Mouse (Mus musculus) stomach, embryonic 15.5 days (tissue): ENCODE measurements at regions not wholly inside any gene's neighbourhood (a gene's known extent, or its start where the extent isn't known, plus 50 kb on each side); places are given as distances from the start of the nearest gene placed in this dataset.

Source experiments
- ATAC-seq: fragments of 200-750 bp; cut with Nextera tagmentation; 2 replicates; pipeline ENCODE4 v1.8.0; 2017; ENCODE audit warnings: low read depth, moderate number of reproducible peaks, moderate TSS enrichment; ENCODE audit not compliant: insufficient read depth, low FRiP score
- H3K27ac ChIP-seq: fragments of 300-500 bp; sonication (generic); 2 replicates; pipeline ENCODE4 v1.5.1; 2015; ENCODE audit warnings: mild to moderate bottlenecking, inconsistent platforms
- H3K27me3 ChIP-seq: fragments of 300-500 bp; sonication (generic); replicated peaks from 2 replicates; pipeline ENCODE4 v1.6.1; 2015; ENCODE audit warnings: inconsistent platforms
- H3K36me3 ChIP-seq: fragments of 300-500 bp; sonication (generic); 2 replicates; pipeline ENCODE4 v1.6.1; 2015; ENCODE audit warnings: inconsistent platforms
- H3K4me1 ChIP-seq: fragments of 300-500 bp; sonication (generic); 2 replicates; pipeline ENCODE4 v1.6.1; 2015; ENCODE audit warnings: inconsistent platforms
- H3K4me2 ChIP-seq: fragments of 300-500 bp; sonication (generic); 2 replicates; pipeline ENCODE4 v1.6.1; 2015; ENCODE audit warnings: mild to moderate bottlenecking, inconsistent platforms
- H3K4me3 ChIP-seq: fragments of 300-500 bp; sonication (generic); replicated peaks from 2 replicates; pipeline ENCODE4 v1.5.1; 2015; ENCODE audit warnings: inconsistent platforms
- H3K9ac ChIP-seq: fragments of 300-500 bp; sonication (generic); 2 replicates; pipeline ENCODE4 v1.6.1; 2015; ENCODE audit warnings: inconsistent platforms
- H3K9me3 ChIP-seq: fragments of 300-500 bp; sonication (generic); 2 replicates; pipeline ENCODE4 v1.6.1; 2016; ENCODE audit warnings: inconsistent platforms
- WGBS: fragments of 180-500 bp; shearing (Covaris S2); methylation state at CpG from one replicate; pipeline ENCODE4 v1.1.7; 2015; 5-methylcytosine and 5-hydroxymethylcytosine counted together

GRCm38 (mm10) chr4:47781039-47781438 lies 263.9 kb upstream of the Nr4a3 start:
- Histone ChIP-seq H3K9ac (no peak overlapping the region), H3K36me3 (no peaks in the 10 kb centered on the region), H3K27ac (no peak overlapping the region), H3K4me2 (no peak overlapping the region), H3K4me3 (no peak overlapping the region), H3K4me1 (no peaks in the 10 kb centered on the region), H3K9me3 (no peaks in the 10 kb centered on the region), H3K27me3 (no peaks in the 10 kb centered on the region)
- no peak for ATAC-seq
- WGBS = 83% methylated on average over 4 of the region's 4 CpGs

GRCm38 (mm10) chr4:47796977-47797376 lies 248.0 kb upstream of the Nr4a3 start:
- no peak for ATAC-seq
- H3K36me3 ChIP-seq = no peaks in the 10 kb centered on the region
- H3K4me3 ChIP-seq = no peak overlapping the region
- H3K9ac ChIP-seq = no peak overlapping the region
- H3K27ac ChIP-seq = no peak overlapping the region
- no peak overlapping the region for H3K4me2 ChIP-seq
- no peaks in the 10 kb centered on the region for H3K4me1 ChIP-seq
- 76% methylated on average over 4 of the region's 4 CpGs for WGBS
- no peaks in the 10 kb centered on the region for H3K27me3 ChIP-seq
- no peaks in the 10 kb centered on the region for H3K9me3 ChIP-seq

GRCm38 (mm10) chr4:47799165-47799564 lies 245.8 kb upstream of the Nr4a3 start:
- H3K36me3 ChIP-seq = no peaks in the 10 kb centered on the region
- WGBS = 81% methylated on average over 5 of the region's 5 CpGs

GRCm38 (mm10) chr4:47803111-47803510 lies 241.8 kb upstream of the Nr4a3 start:
- no peaks in the 10 kb centered on the region for H3K27me3 ChIP-seq
- no peak for ATAC-seq
- no peak overlapping the region for H3K4me2 ChIP-seq
- H3K4me3 ChIP-seq = no peak overlapping the region
- 39% methylated on average over 3 of the region's 3 CpGs for WGBS
- H3K4me1 ChIP-seq = no peaks in the 10 kb centered on the region
- no peak overlapping the region for H3K9ac ChIP-seq
- no peaks in the 10 kb centered on the region for H3K9me3 ChIP-seq
- H3K36me3 ChIP-seq = no peaks in the 10 kb centered on the region
- H3K27ac ChIP-seq = no peak overlapping the region

More at GRCm38 (mm10) chr4:47799165-47799564, 245.8 kb upstream of the Nr4a3 start:
- Histone ChIP-seq H3K4me3 (no peak overlapping the region), H3K4me1 (no peaks in the 10 kb centered on the region), H3K9ac (no peak overlapping the region), H3K27me3 (no peaks in the 10 kb centered on the region), H3K9me3 (no peaks in the 10 kb centered on the region), H3K27ac (no peak overlapping the region), H3K4me2 (no peak overlapping the region)
- ATAC-seq = no peak

- H3K9ac ChIP-seq = no peak overlapping the region
- H3K36me3 ChIP-seq = no peaks in the 10 kb centered on the region
- H3K4me3 ChIP-seq = no peak overlapping the region
- H3K4me1 ChIP-seq = no peaks in the 10 kb centered on the region
- H3K9me3 ChIP-seq = no peaks in the 10 kb centered on the region
- ATAC-seq = no peak
- 11% methylated on average over 3 of the region's 3 CpGs for WGBS
- no peak overlapping the region for H3K27ac ChIP-seq
- no peaks in the 10 kb centered on the region for H3K27me3 ChIP-seq
- H3K4me2 ChIP-seq = no peak overlapping the region
Observed at GRCm38 (mm10) chr4:47807877-47808276, 237.1 kb upstream of the Nr4a3 start.

- Histone ChIP-seq H3K4me3 (no peak overlapping the region), H3K27me3 (no peaks in the 10 kb centered on the region), H3K9me3 (no peaks in the 10 kb centered on the region), H3K9ac (no peak overlapping the region), H3K4me2 (no peak overlapping the region), H3K36me3 (no peaks in the 10 kb centered on the region), H3K4me1 (no peaks in the 10 kb centered on the region), H3K27ac (no peak overlapping the region)
- no peak for ATAC-seq
- WGBS = 48% methylated on average over 7 of the region's 7 CpGs
Observed at GRCm38 (mm10) chr4:47814030-47814429, 230.9 kb upstream of the Nr4a3 start.

- H3K27ac ChIP-seq = no peak overlapping the region
- no peak overlapping the region for H3K9ac ChIP-seq
- H3K9me3 ChIP-seq = no peaks in the 10 kb centered on the region
- no peaks in the 10 kb centered on the region for H3K27me3 ChIP-seq
- 89% methylated on average over 18 of the region's 18 CpGs for WGBS
- H3K4me1 ChIP-seq = no peaks in the 10 kb centered on the region
- H3K4me3 ChIP-seq = no peak overlapping the region
- no peak overlapping the region for H3K4me2 ChIP-seq
- H3K36me3 ChIP-seq = no peaks in the 10 kb centered on the region
- ATAC-seq = no peak
Observed at GRCm38 (mm10) chr4:47818371-47819159, 226.4 kb upstream of the Nr4a3 start.

GRCm38 (mm10) chr4:47820562-47820961 lies 224.4 kb upstream of the Nr4a3 start:
- Histone ChIP-seq H3K9ac (no peak overlapping the region), H3K4me1 (no peaks in the 10 kb centered on the region), H3K9me3 (no peaks in the 10 kb centered on the region), H3K36me3 (no peaks in the 10 kb centered on the region), H3K4me3 (no peak overlapping the region), H3K27ac (no peak overlapping the region), H3K4me2 (no peak overlapping the region), H3K27me3 (no peaks in the 10 kb centered on the region)
- WGBS = 93% methylated on average over 1 of the region's 1 CpGs
- ATAC-seq = no peak

- no peaks in the 10 kb centered on the region for H3K36me3 ChIP-seq
- no peak overlapping the region for H3K9ac ChIP-seq
- H3K4me3 ChIP-seq = no peak overlapping the region
- no peak overlapping the region for H3K27ac ChIP-seq
- H3K4me2 ChIP-seq = no peak overlapping the region
- ATAC-seq = no peak
- WGBS = 78% methylated on average over 9 of the region's 9 CpGs
- no peaks in the 10 kb centered on the region for H3K9me3 ChIP-seq
- no peaks in the 10 kb centered on the region for H3K27me3 ChIP-seq
- no peaks in the 10 kb centered on the region for H3K4me1 ChIP-seq
Observed at GRCm38 (mm10) chr4:47823299-47823698, 221.7 kb upstream of the Nr4a3 start.

- H3K4me1 ChIP-seq = no peaks in the 10 kb centered on the region
- H3K27me3 ChIP-seq = no peaks in the 10 kb centered on the region
- no peaks in the 10 kb centered on the region for H3K36me3 ChIP-seq
- H3K9ac ChIP-seq = no peak overlapping the region
- 89% methylated on average over 15 of the region's 15 CpGs for WGBS
- no peaks in the 10 kb centered on the region for H3K9me3 ChIP-seq
- no peak overlapping the region for H3K27ac ChIP-seq
- no peak overlapping the region for H3K4me3 ChIP-seq
- no peak for ATAC-seq
- no peak overlapping the region for H3K4me2 ChIP-seq
Observed at GRCm38 (mm10) chr4:47824083-47824482, 220.9 kb upstream of the Nr4a3 start.

- Histone ChIP-seq H3K4me1 (no peaks in the 10 kb centered on the region), H3K27me3 (no peaks in the 10 kb centered on the region), H3K4me3 (no peak overlapping the region), H3K4me2 (no peak overlapping the region), H3K36me3 (no peaks in the 10 kb centered on the region), H3K9me3 (no peaks in the 10 kb centered on the region), H3K27ac (no peak overlapping the region), H3K9ac (no peak overlapping the region)
- ATAC-seq = no peak
- WGBS = 34% methylated on average over 2 of the region's 2 CpGs
Observed at GRCm38 (mm10) chr4:47832905-47833304, 212.0 kb upstream of the Nr4a3 start.

GRCm38 (mm10) chr4:47838411-47838810 lies 206.5 kb upstream of the Nr4a3 start:
- Histone ChIP-seq H3K27ac (no peak overlapping the region), H3K36me3 (no peaks in the 10 kb centered on the region), H3K27me3 (no peaks in the 10 kb centered on the region), H3K4me2 (no peak overlapping the region), H3K4me3 (no peak overlapping the region), H3K4me1 (no peaks in the 10 kb centered on the region), H3K9ac (no peak overlapping the region), H3K9me3 (no peaks in the 10 kb centered on the region)
- 67% methylated on average over 2 of the region's 2 CpGs for WGBS
- ATAC-seq = no peak
